Mouse (Mus musculus): ENCODE data around the gene Psmd9. TPM values are rescaled to one million over a fixed set of nuclear protein-coding genes. Genes with fewer than 3 reads are reported as not detected.
A peak's percentile ranks its signal among the peaks of the same experiment; 100 is the strongest.

Gene Psmd9
- total RNA-seq, 2 experiments from 2014 or later: 31.4 to 39.8 TPM

- DNase-seq (ENCODE audit: low spot score in 2 of 2): no peak
Observed at GRCm38 (mm10) chr5:123236426-123236825, 67.2 kb downstream of the Psmd9 start.

- DNase-seq (ENCODE audit: low spot score in 2 of 2): no peak
Observed at GRCm38 (mm10) chr5:123239501-123239900, 70.3 kb downstream of the Psmd9 start.

- peak; percentile 53 to 59 for DNase-seq (ENCODE audit: low spot score in 2 of 2)
Observed at GRCm38 (mm10) chr5:123245518-123245917, 76.3 kb downstream of the Psmd9 start.

GRCm38 (mm10) chr5:123251390-123251789 lies 82.2 kb downstream of the Psmd9 start:
- DNase-seq (ENCODE audit: low spot score in 2 of 2): no peak

- peak; percentile 96 for DNase-seq (ENCODE audit: low spot score in 2 of 2)
Observed at GRCm38 (mm10) chr5:123251834-123252233, 82.6 kb downstream of the Psmd9 start, which contains the start of gene Wdr66. Gene Wdr66, plus strand, starts transcription at chr5:123252102.

GRCm38 (mm10) chr5:123256841-123257755 lies 87.9 kb downstream of the Psmd9 start:
- DNase-seq (ENCODE audit: low spot score in 2 of 2): peak; percentile 35 to 43

GRCm38 (mm10) chr5:123258990-123259389 lies 89.8 kb downstream of the Psmd9 start:
- DNase-seq (ENCODE audit: low spot score in 2 of 2): no peak

GRCm38 (mm10) chr5:123260698-123261097 lies 91.5 kb downstream of the Psmd9 start:
- no peak for DNase-seq (ENCODE audit: low spot score in 2 of 2)

- DNase-seq (ENCODE audit: low spot score in 2 of 2): no peak
Observed at GRCm38 (mm10) chr5:123266909-123267308, 97.7 kb downstream of the Psmd9 start.

GRCm38 (mm10) chr5:123268477-123269474 lies 99.6 kb downstream of the Psmd9 start:
- DNase-seq (ENCODE audit: low spot score in 2 of 2): no peak

GRCm38 (mm10) chr5:123270917-123271316 lies 101.7 kb downstream of the Psmd9 start:
- DNase-seq (ENCODE audit: low spot score in 2 of 2): no peak

- no peak for DNase-seq (ENCODE audit: low spot score in 2 of 2)
Observed at GRCm38 (mm10) chr5:123272927-123273326, 103.7 kb downstream of the Psmd9 start.

- DNase-seq (ENCODE audit: low spot score in 2 of 2): no peak
Observed at GRCm38 (mm10) chr5:123276636-123277341, 107.6 kb downstream of the Psmd9 start.

GRCm38 (mm10) chr5:123277342-123277701 lies 108.1 kb downstream of the Psmd9 start:
- no peak for DNase-seq (ENCODE audit: low spot score in 2 of 2)

- DNase-seq (ENCODE audit: low spot score in 2 of 2): no peak
Observed at GRCm38 (mm10) chr5:123277704-123278103, 108.5 kb downstream of the Psmd9 start.

GRCm38 (mm10) chr5:123279248-123279647 lies 110.0 kb downstream of the Psmd9 start:
- DNase-seq (ENCODE audit: low spot score in 2 of 2): no peak

- no peak for DNase-seq (ENCODE audit: low spot score in 2 of 2)
Observed at GRCm38 (mm10) chr5:123281336-123282136, 112.3 kb downstream of the Psmd9 start.

GRCm38 (mm10) chr5:123285174-123285573 lies 116.0 kb downstream of the Psmd9 start:
- DNase-seq (ENCODE audit: low spot score in 2 of 2): peak; percentile 72 to 77

- DNase-seq (ENCODE audit: low spot score in 2 of 2): no peak
Observed at GRCm38 (mm10) chr5:123288079-123288478, 118.9 kb downstream of the Psmd9 start.

GRCm38 (mm10) chr5:123294653-123295052 lies 125.4 kb downstream of the Psmd9 start:
- DNase-seq (ENCODE audit: low spot score in 2 of 2): no peak

Measured in layer of hippocampus, postnatal 10 days (tissue).